Mouse (Mus musculus) stomach, postnatal 0 days (tissue): ENCODE results near the gene Terf2.

Experiments used
- CTCF ChIP-seq: IDR thresholded peaks from 2 replicates; pipeline ENCODE4 v1.5.1; 2016; ENCODE audit warnings: antibody characterized with exemption, low read depth, mild to moderate bottlenecking, moderate library complexity
- EP300 ChIP-seq: optimal IDR thresholded peaks from 2 replicates; pipeline ENCODE3; 2016; ENCODE audit warnings: antibody characterized with exemption

GRCm38 (mm10) chr8:107046976-107047375 is 49.4 kb downstream of the Terf2 start:
- TF ChIP-seq CTCF (no peak), EP300 (no peak)
